Comparison of ENCODE assay signal across 9 mouse cellular contexts in the genomic region with DNA sequence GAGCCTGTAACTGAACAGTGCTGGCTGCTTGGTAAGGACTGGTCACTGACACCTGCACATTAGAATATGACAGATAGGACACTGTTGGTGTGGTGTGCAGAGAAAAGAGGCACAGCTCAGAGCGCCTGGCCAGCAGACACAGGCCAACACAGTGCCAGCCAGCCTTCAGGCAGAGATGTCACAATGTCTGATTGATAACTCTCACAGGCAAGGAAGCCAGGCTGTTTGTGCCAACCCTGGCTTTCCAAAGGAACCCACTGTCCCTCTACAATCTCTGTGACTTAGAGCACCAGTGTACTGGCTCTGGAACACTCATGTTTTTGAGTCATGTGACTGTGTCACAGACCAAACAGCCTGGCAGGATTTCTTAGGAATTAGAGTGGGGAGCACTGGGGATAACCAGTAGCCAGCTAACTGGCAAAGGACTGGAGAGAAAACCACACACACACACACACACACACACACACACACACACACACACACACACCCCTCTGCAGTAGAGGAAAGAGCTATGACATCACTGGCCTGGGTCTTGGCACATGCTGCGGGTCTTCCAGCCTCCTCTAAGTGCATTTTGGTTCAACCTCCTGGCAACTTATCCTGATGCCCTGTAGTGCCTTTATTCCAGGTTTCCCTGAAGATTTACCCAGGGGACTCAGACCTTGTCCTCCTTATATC.
A peak's percentile ranks its signal among the peaks of the same experiment; 100 is the strongest.
DNase-seq lines count a peak whose midpoint lies in the region; ATAC-seq lines count a peak whose summit lies in the region.
"Had no signal": no experiment of that assay in that cellular context is flagged by ENCODE, and none has a peak within 500 bp of the region (broad histone marks: within the 10 kb centered on the region; RNA-seq: fewer than 3 reads in every experiment).

No protein-coding gene starts in this region.

- ATAC-seq in forebrain, embryonic 16.5 days, result peak; percentile 78

- no peak overlapping the region for H3K4me2 ChIP-seq in forebrain, embryonic 16.5 days (ENCODE audit: low read length)

- no peak overlapping the region for H3K27ac ChIP-seq in forebrain, embryonic 16.5 days (ENCODE audit: low read length)

- 52% methylated on average over 2 of the region's 2 CpGs for WGBS in forebrain, embryonic 16.5 days

- DNase-seq in left cerebral cortex, adult 11 months (ENCODE audit: low spot score), result peak; percentile 35
- DNase-seq in left cerebral cortex, postnatal 10 days (ENCODE audit: extremely low spot score in 1 of 2, low spot score in 2 of 2), result no peak
- peak; percentile 74 for DNase-seq in adrenal gland, adult 2 months
- peak; percentile 7 to 15 for DNase-seq in left cerebral cortex, postnatal 36 days (ENCODE audit: low spot score in 2 of 2)
- no peak for DNase-seq in ovary, postnatal 10 days (ENCODE audit: low spot score)
- DNase-seq in kidney, postnatal 25 days, result no peak
- DNase-seq in cerebellum, postnatal 4 days (ENCODE audit: low spot score in 2 of 2), result no peak

- no peaks in the 10 kb centered on the region for H3K27me3 ChIP-seq in forebrain, embryonic 16.5 days (replicated peaks; ENCODE audit: control insufficient read depth, insufficient read depth, low read length)

- no peaks in the 10 kb centered on the region for H3K36me3 ChIP-seq in forebrain, embryonic 16.5 days (ENCODE audit: control insufficient read depth, insufficient read depth)

- no peak overlapping the region for H3K9ac ChIP-seq in forebrain, embryonic 16.5 days (replicated peaks; ENCODE audit: low read depth, low read length)

- no peaks in the 10 kb centered on the region; the same call in 1 of the 2 replicates for H3K4me1 ChIP-seq in forebrain, embryonic 16.5 days (replicated peaks; ENCODE audit: control insufficient read depth, insufficient read depth, low read length)

- intact Hi-C loops in left cerebral cortex, postnatal 10 days (cut with DNase I), result no loop called here
- intact Hi-C loops in left cerebral cortex, postnatal 36 days (cut with DNase I), result no loop called here

- H3K9me3 ChIP-seq in forebrain, embryonic 16.5 days (ENCODE audit: control insufficient read depth, low read length), result no peaks in the 10 kb centered on the region
- H3K9me3 ChIP-seq: megakaryocyte, embryonic 14.5 days had no signal

- no peak overlapping the region for H3K4me3 ChIP-seq in forebrain, embryonic 16.5 days (replicated peaks; ENCODE audit: low read length)
- H3K4me3 ChIP-seq: megakaryocyte, embryonic 14.5 days had no signal

Comparison
In these comparisons a context has a peak if more than half of its experiments do, and no peak if none do; other contexts are left out.
1. DNase-seq: peak in left cerebral cortex, adult 11 months (single experiment), adrenal gland, adult 2 months (single experiment) and left cerebral cortex, postnatal 36 days (2 of 2); none in left cerebral cortex, postnatal 10 days (0 of 2), ovary, postnatal 10 days (single experiment), kidney, postnatal 25 days (0 of 2) and cerebellum, postnatal 4 days (0 of 2).